20 mouse cellular contexts compared by ENCODE assay signal in the genomic region with DNA sequence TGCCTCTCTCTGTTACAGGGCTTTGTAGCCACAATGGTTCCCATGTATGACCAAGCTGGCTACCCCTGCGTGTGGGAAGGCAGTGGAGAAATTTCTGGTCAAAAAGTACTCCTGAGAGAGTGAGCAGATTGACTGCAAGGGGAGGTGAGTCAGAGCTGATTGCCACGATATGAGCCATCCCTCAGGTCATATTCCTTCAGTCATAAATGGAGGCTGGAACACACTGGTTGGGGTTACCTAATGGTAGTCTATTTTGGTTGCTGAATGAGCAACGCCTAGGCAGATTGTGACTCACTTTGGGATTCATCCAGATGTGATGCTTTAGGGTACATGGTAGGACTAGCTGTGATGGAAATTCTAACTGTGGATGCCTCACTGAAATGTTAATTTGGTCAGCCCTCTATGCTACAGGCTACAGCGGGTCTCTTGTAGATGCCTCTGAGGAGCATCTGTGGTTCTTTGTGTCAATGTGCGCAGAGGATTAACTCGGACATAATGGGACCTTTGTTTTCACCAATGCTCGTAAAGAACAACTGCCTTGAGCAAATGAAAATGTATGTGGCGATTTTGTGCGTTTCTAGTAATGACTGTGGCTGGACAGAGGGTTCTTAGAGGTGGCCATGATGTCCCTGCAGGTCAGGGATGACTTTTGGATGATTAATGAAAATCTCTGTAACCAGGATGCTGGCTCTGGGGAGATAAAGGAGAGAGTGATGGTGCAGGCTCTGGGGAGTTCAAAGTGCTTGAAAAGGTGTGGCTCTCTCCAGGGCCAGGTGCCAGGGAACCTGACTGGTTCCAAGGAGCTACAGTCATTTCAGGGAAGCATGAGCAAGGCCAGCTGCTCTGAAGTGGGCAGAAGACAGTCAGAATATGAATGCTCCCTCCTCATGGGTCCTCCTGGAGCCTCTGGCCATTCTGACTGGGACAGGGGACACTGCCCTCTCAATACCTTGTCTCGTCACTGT.
DNase-seq lines count a peak whose midpoint lies in the region; ATAC-seq lines count a peak whose summit lies in the region.
"Had no signal": no experiment of that assay in that cellular context is flagged by ENCODE, and none has a peak within 500 bp of the region (broad histone marks: within the 10 kb centered on the region; RNA-seq: fewer than 3 reads in every experiment).

No protein-coding gene starts in this region.

- H3K4me2 ChIP-seq in heart, embryonic 12.5 days, result no peak overlapping the region
- H3K4me2 ChIP-seq: embryonic facial prominence, embryonic 13.5 days; hindbrain, embryonic 13.5 days; intestine, embryonic 15.5 days; liver, embryonic 13.5 days; lung, embryonic 15.5 days; stomach, embryonic 15.5 days had no signal

- H3K9me3 ChIP-seq in heart, embryonic 12.5 days (replicated peaks), result no peaks in the 10 kb centered on the region
- H3K9me3 ChIP-seq: embryonic facial prominence, embryonic 13.5 days; hindbrain, embryonic 13.5 days; intestine, embryonic 15.5 days; limb, embryonic 10.5 days; liver, embryonic 13.5 days; lung, embryonic 15.5 days; stomach, embryonic 15.5 days had no signal

- 0 out of 2 replicates have a peak, but pooled peaks cover 2% of the 10 kb centered on the region for H3K27me3 ChIP-seq in heart, embryonic 12.5 days (replicated peaks)
- H3K27me3 ChIP-seq: embryonic facial prominence, embryonic 13.5 days; hindbrain, embryonic 13.5 days; intestine, embryonic 15.5 days; liver, embryonic 13.5 days; lung, embryonic 15.5 days; stomach, embryonic 15.5 days had no signal

- intact Hi-C loops in heart, postnatal 14 days (cut with DNase I), result no loop called here

- no peak overlapping the region for H3K27ac ChIP-seq in heart, embryonic 12.5 days (ENCODE audit: poor library complexity, severe bottlenecking)
- H3K27ac ChIP-seq: embryonic facial prominence, embryonic 13.5 days; hindbrain, embryonic 13.5 days; intestine, embryonic 15.5 days; limb, embryonic 10.5 days; liver, embryonic 13.5 days; lung, embryonic 15.5 days; macrophage; stomach, embryonic 15.5 days had no signal

- ATAC-seq in erythroid progenitor cell, adult 5-6 weeks (replicated peaks; ENCODE audit: low FRiP score, poor library complexity, severe bottlenecking), result no peak
- no peak for ATAC-seq in heart, embryonic 12.5 days (ENCODE audit: insufficient number of reproducible peaks, low FRiP score)
- ATAC-seq: forebrain, embryonic 14.5 days; intestine, embryonic 15.5 days had no signal

- no peaks in the 10 kb centered on the region for H3K4me1 ChIP-seq in heart, embryonic 12.5 days (replicated peaks)
- H3K4me1 ChIP-seq: embryonic facial prominence, embryonic 13.5 days; hindbrain, embryonic 13.5 days; intestine, embryonic 15.5 days; limb, embryonic 10.5 days; liver, embryonic 13.5 days; lung, embryonic 15.5 days; stomach, embryonic 15.5 days had no signal

- no peak overlapping the region for H3K9ac ChIP-seq in heart, embryonic 12.5 days
- H3K9ac ChIP-seq: embryonic facial prominence, embryonic 13.5 days; hindbrain, embryonic 13.5 days; intestine, embryonic 15.5 days; liver, embryonic 13.5 days; lung, embryonic 15.5 days; stomach, embryonic 15.5 days had no signal

- H3K4me3 ChIP-seq in heart, embryonic 12.5 days, result no peak overlapping the region
- H3K4me3 ChIP-seq: embryonic facial prominence, embryonic 13.5 days; hindbrain, embryonic 13.5 days; intestine, embryonic 15.5 days; limb, embryonic 10.5 days; liver, embryonic 13.5 days; lung, embryonic 15.5 days; stomach, embryonic 15.5 days had no signal

- WGBS in heart, embryonic 12.5 days, result 72% methylated on average over 10 of the region's 10 CpGs

- no peaks in the 10 kb centered on the region for H3K36me3 ChIP-seq in heart, embryonic 12.5 days
- H3K36me3 ChIP-seq: embryonic facial prominence, embryonic 13.5 days; hindbrain, embryonic 13.5 days; intestine, embryonic 15.5 days; limb, embryonic 10.5 days; liver, embryonic 13.5 days; lung, embryonic 15.5 days; stomach, embryonic 15.5 days had no signal

- peak; percentile 2 for DNase-seq in adrenal gland, adult 8-10 months
- DNase-seq in adrenal gland, adult 18-20 months (ENCODE audit: low spot score in 2 of 2), result no peak
- DNase-seq in heart, adult 11 months, result peak; percentile 65
- DNase-seq in heart, postnatal 14 days, result no peak
- peak; percentile 14 for DNase-seq in MN1 (ENCODE audit: low spot score)
- peak; percentile 81 for DNase-seq in fibroblast of lung, adult 2 months (ENCODE audit: low read depth)
- DNase-seq: cerebellum, postnatal 14 days; heart, adult 18-20 months; liver, embryonic 13.5 days; midbrain, embryonic 14.5 days had no signal

Comparison
In these comparisons a context has a peak if more than half of its experiments do, and no peak if none do; other contexts are left out.
1. DNase-seq: peak in adrenal gland, adult 8-10 months (single experiment), heart, adult 11 months (single experiment), MN1 (single experiment) and fibroblast of lung, adult 2 months (single experiment); none in adrenal gland, adult 18-20 months (0 of 2) and heart, postnatal 14 days (0 of 2).